Mouse (Mus musculus): ENCODE measurements around the gene Cc2d1a. TPM values are rescaled to one million over a fixed set of nuclear protein-coding genes. Genes with fewer than 3 reads are reported as not detected.

Cc2d1a gene
- total and polyA plus RNA-seq, 3 experiments, result 10.6 to 11.9 (median 11.2) TPM

DNA sequence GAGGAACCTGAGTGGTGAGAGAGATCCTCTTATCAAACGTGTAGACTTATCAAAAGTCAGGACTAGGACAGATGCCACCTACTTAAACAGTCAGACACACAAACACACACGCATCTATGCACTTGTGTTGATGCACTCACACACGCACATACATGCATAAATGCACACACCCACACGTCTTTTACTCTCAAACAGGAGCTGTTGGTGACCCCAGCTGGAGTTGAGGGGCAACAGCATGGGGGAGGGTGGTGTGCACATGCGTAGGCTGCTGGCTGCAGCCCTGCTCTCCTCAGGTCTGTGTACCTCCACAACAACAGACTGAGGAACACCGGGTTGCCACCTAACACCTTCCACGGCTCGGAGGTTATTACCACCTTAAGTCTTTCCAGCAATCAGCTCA is 19.5 kb downstream of the Cc2d1a start:
- no peaks in the 10 kb centered on the region for H3K36me3 ChIP-seq (ENCODE audit: control insufficient read depth, insufficient read depth, low read length)
- DNase-seq, result no peak
- intact Hi-C loops (cut with DNase I), result no loop called here
- H3K9ac ChIP-seq (ENCODE audit: low read depth, low read length), result no peak overlapping the region
- H3K79me2 ChIP-seq (replicated peaks; ENCODE audit: control insufficient read depth, insufficient read depth, low read length), result no peaks in the 10 kb centered on the region
- no peak overlapping the region for H3K27ac ChIP-seq
- no peaks in the 10 kb centered on the region for H3K4me1 ChIP-seq (ENCODE audit: control insufficient read depth, insufficient read depth, low read length)
- TF ChIP-seq EP300 (IDR thresholded peaks at IDR 0.05; ENCODE audit: insufficient read depth, low read depth, low read length) (no peak), CTCF (IDR thresholded peaks at IDR 0.05) (peak; percentile 8; the same call in 1 of the 2 replicates), POLR2A (IDR thresholded peaks at IDR 0.05; ENCODE audit: insufficient read depth, low read depth, low read length) (no peak)
- H3K27me3 ChIP-seq (ENCODE audit: control insufficient read depth, insufficient read depth, low read length), result no peaks in the 10 kb centered on the region
- 58% methylated on average over 8 of the region's 8 CpGs for WGBS
- H3K4me3 ChIP-seq, result no peak overlapping the region

DNA sequence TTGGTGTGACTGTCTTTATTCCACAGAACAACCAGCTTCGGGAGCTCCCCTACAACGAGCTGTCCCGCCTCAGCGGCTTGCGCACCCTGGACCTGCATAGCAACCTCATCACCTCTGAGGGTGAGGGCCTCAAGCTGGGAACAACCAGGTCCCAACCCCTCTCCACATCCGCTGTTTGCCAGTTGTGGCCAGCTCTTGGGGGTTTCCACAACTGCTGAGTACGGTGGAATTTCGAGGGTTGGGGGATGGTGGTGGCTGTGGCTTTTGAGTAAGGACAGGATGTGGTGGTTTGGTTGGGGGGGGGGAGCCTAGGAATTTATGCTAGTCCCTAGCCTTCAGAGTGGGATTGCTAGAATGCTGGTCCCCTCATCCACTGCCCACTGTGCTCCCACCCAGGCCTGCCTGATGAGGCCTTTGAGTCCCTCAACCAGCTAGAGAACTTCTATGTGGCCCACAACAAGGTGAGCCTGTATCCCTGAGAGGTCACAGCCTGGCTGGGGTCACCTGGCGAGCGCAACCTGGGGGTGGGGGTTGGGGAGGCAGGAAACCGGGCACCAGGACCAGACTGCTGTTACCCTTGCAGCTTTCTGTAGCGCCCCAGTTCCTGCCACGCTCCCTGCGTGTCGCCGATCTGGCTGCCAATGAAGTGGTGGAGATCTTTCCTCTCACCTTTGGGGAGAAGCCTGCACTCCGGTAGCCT is 20.4 kb downstream of the Cc2d1a start:
- no peaks in the 10 kb centered on the region for H3K4me1 ChIP-seq (ENCODE audit: control insufficient read depth, insufficient read depth, low read length)
- intact Hi-C loops (cut with DNase I), result no loop called here
- H3K79me2 ChIP-seq (replicated peaks; ENCODE audit: control insufficient read depth, insufficient read depth, low read length), result no peaks in the 10 kb centered on the region
- H3K9ac ChIP-seq (ENCODE audit: low read depth, low read length), result no peak overlapping the region
- no peaks in the 10 kb centered on the region for H3K27me3 ChIP-seq (ENCODE audit: control insufficient read depth, insufficient read depth, low read length)
- no peak for TF ChIP-seq CTCF (IDR thresholded peaks at IDR 0.05)
- no peak for TF ChIP-seq EP300 (IDR thresholded peaks at IDR 0.05; ENCODE audit: insufficient read depth, low read depth, low read length)
- TF ChIP-seq POLR2A (IDR thresholded peaks at IDR 0.05; ENCODE audit: insufficient read depth, low read depth, low read length), result no peak
- DNase-seq, result no peak
- H3K36me3 ChIP-seq (ENCODE audit: control insufficient read depth, insufficient read depth, low read length), result no peaks in the 10 kb centered on the region
- H3K27ac ChIP-seq, result no peak overlapping the region
- no peak overlapping the region for H3K4me3 ChIP-seq
- 58% methylated on average over 17 of the region's 17 CpGs for WGBS

DNA sequence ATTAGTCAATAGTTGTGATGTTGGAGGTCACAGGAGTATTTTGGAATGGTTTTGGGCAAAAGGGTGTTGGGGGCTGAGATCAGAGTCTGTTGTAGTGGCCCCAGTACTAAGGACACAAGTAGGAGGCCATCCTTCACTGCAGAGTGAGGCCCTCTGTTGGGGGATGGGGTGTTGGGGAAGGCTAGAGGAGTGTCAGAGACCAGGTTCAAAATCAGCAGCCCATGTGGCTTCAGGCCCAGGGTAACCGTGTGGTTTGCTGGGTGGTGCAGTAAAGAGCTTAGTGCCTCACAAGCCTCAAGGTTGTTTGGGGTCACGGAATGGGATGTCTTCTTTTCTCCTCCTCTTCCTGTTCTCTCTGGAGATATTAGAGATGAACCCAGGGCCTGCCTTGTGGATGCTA is 21.0 kb downstream of the Cc2d1a start:
- no peaks in the 10 kb centered on the region for H3K36me3 ChIP-seq (ENCODE audit: control insufficient read depth, insufficient read depth, low read length)
- H3K27ac ChIP-seq, result no peak overlapping the region
- H3K4me1 ChIP-seq (ENCODE audit: control insufficient read depth, insufficient read depth, low read length), result no peaks in the 10 kb centered on the region
- no peaks in the 10 kb centered on the region for H3K79me2 ChIP-seq (replicated peaks; ENCODE audit: control insufficient read depth, insufficient read depth, low read length)
- H3K4me3 ChIP-seq, result no peak overlapping the region
- no peaks in the 10 kb centered on the region for H3K27me3 ChIP-seq (ENCODE audit: control insufficient read depth, insufficient read depth, low read length)
- intact Hi-C loops (cut with DNase I), result no loop called here
- 75% methylated on average over 2 of the region's 2 CpGs for WGBS
- TF ChIP-seq CTCF (IDR thresholded peaks at IDR 0.05) (no peak), POLR2A (IDR thresholded peaks at IDR 0.05; ENCODE audit: insufficient read depth, low read depth, low read length) (no peak), EP300 (IDR thresholded peaks at IDR 0.05; ENCODE audit: insufficient read depth, low read depth, low read length) (no peak)
- no peak for DNase-seq
- H3K9ac ChIP-seq (ENCODE audit: low read depth, low read length), result no peak overlapping the region

DNA sequence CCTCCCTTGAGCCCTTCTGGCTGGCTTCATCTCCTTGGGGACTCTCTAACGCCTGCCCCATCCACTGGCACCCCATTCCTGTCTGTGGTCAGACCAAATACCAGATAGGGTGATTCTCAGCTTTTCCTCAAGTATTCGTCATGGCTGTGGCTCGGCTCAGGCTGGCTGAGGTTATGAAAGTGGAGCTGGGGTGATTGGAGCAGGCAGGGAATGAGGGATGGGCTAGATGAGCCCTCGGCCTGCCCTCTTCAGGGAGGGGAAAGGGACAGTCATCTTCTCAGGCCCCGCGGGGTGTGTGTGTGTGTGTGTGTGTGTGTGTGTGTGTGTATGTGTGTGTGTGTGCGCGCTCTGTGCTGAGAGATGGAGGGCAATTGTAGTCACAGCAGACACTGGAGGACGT is 22.1 kb downstream of the Cc2d1a start, which contains the start of gene Podnl1:
Gene Podnl1, plus strand, starts transcription at position 334 of the 400 bp plus-strand sequence.
- no peak within 1 kb of the TSS for H3K27ac ChIP-seq
- H3K4me1 ChIP-seq (ENCODE audit: control insufficient read depth, insufficient read depth, low read length), result no peaks in the 10 kb centered on the region
- no peak within 1 kb of the TSS for H3K4me3 ChIP-seq
- H3K27me3 ChIP-seq (ENCODE audit: control insufficient read depth, insufficient read depth, low read length), result no peaks in the 10 kb centered on the region
- no peaks in the 10 kb centered on the region for H3K79me2 ChIP-seq (replicated peaks; ENCODE audit: control insufficient read depth, insufficient read depth, low read length)
- 51% methylated on average over 9 of the region's 9 CpGs for WGBS
- intact Hi-C loops (cut with DNase I), result no loop called here
- no peaks in the 10 kb centered on the region for H3K36me3 ChIP-seq (ENCODE audit: control insufficient read depth, insufficient read depth, low read length)
- DNase-seq, result no peak
- H3K9ac ChIP-seq (ENCODE audit: low read depth, low read length), result no peak within 1 kb of the TSS
- TF ChIP-seq CTCF (IDR thresholded peaks at IDR 0.05) (no peak), POLR2A (IDR thresholded peaks at IDR 0.05; ENCODE audit: insufficient read depth, low read depth, low read length) (no peak), EP300 (IDR thresholded peaks at IDR 0.05; ENCODE audit: insufficient read depth, low read depth, low read length) (no peak)

DNA sequence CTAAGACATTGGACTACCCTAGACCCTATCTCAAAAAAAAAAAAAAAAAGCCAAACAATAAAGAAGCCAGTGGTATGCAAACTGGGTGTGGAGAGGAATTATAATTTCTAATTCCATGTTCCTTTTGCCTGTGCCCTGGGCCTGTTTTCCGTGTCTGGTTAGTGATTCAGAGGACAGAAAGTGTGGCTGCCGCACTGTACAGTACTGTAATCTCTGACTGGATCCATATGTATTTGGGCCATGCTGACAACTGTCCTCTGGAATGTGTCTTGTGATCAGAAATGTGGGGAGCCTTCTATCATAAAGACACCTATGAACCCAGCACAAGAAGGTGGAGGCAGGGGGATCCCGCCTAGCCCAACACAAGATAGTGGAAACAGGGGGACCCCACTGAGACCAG is 25.6 kb downstream of the Cc2d1a start:
- Histone ChIP-seq H3K27ac (no peak overlapping the region), H3K36me3 (ENCODE audit: control insufficient read depth, insufficient read depth, low read length) (no peaks in the 10 kb centered on the region), H3K4me3 (no peak overlapping the region), H3K4me1 (ENCODE audit: control insufficient read depth, insufficient read depth, low read length) (no peaks in the 10 kb centered on the region), H3K79me2 (replicated peaks; ENCODE audit: control insufficient read depth, insufficient read depth, low read length) (no peaks in the 10 kb centered on the region), H3K9ac (ENCODE audit: low read depth, low read length) (no peak overlapping the region), H3K27me3 (ENCODE audit: control insufficient read depth, insufficient read depth, low read length) (no peaks in the 10 kb centered on the region)
- intact Hi-C loops (cut with DNase I), result no loop called here
- DNase-seq, result no peak
- WGBS, result 61% methylated on average over 3 of the region's 3 CpGs
- no peak for TF ChIP-seq EP300 (IDR thresholded peaks at IDR 0.05; ENCODE audit: insufficient read depth, low read depth, low read length)
- TF ChIP-seq CTCF (IDR thresholded peaks at IDR 0.05), result no peak
- TF ChIP-seq POLR2A (IDR thresholded peaks at IDR 0.05; ENCODE audit: insufficient read depth, low read depth, low read length), result no peak

DNA sequence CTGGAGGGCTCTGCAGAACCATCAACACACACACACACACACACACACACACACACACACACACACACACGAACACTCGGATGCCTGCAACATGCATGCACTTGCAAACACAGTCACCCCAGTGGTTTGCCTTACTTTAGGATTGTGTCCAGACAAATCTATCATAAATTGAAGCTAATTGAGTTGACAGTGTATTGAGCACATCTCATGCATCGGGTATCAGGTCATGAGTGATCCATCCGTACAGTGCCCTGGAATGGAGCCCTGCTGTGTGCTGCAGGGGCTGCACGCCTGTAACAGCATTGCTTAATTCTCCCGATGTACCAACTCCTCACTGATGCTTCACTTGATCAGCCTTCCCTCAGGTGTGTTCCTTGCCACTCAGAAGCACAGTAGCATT is 32.1 kb downstream of the Cc2d1a start:
- H3K4me3 ChIP-seq, result no peak overlapping the region
- no peaks in the 10 kb centered on the region for H3K27me3 ChIP-seq (ENCODE audit: control insufficient read depth, insufficient read depth, low read length)
- 88% methylated on average over 6 of the region's 6 CpGs for WGBS
- intact Hi-C loops (cut with DNase I), result no loop called here
- TF ChIP-seq CTCF (IDR thresholded peaks at IDR 0.05), result no peak
- no peak for TF ChIP-seq EP300 (IDR thresholded peaks at IDR 0.05; ENCODE audit: insufficient read depth, low read depth, low read length)
- no peak for TF ChIP-seq POLR2A (IDR thresholded peaks at IDR 0.05; ENCODE audit: insufficient read depth, low read depth, low read length)
- no peaks in the 10 kb centered on the region for H3K4me1 ChIP-seq (ENCODE audit: control insufficient read depth, insufficient read depth, low read length)
- H3K79me2 ChIP-seq (replicated peaks; ENCODE audit: control insufficient read depth, insufficient read depth, low read length), result no peaks in the 10 kb centered on the region
- no peak overlapping the region for H3K27ac ChIP-seq
- no peak overlapping the region for H3K9ac ChIP-seq (ENCODE audit: low read depth, low read length)
- DNase-seq, result no peak
- no peaks in the 10 kb centered on the region for H3K36me3 ChIP-seq (ENCODE audit: control insufficient read depth, insufficient read depth, low read length)

Measured in heart, adult 2 months (tissue).